Mouse (Mus musculus) urinary bladder, postnatal 36 days (tissue): ENCODE results near the gene Psma6.

Source experiments
- DNase-seq, 2 experiments: peaks; one replicate each; pipeline ENCODE4 v3.0.0; 2022; ENCODE audit warnings: low spot score in 2 of 2, mixed read lengths in 1 of 2

Gene Psma6

GRCm38 (mm10) chr12:55463992-55464845, 80.2 kb downstream of the Psma6 start:
- DNase-seq, result peak; percentile 70 to 81

GRCm38 (mm10) chr12:55464846-55465361, 80.9 kb downstream of the Psma6 start:
- peak; percentile 40 to 41 for DNase-seq

GRCm38 (mm10) chr12:55465401-55465983, 81.5 kb downstream of the Psma6 start:
- DNase-seq, result peak in 1 of 2 experiments; percentile 49

GRCm38 (mm10) chr12:55466088-55466701, 82.2 kb downstream of the Psma6 start:
- peak in 1 of 2 experiments; percentile 63 for DNase-seq

GRCm38 (mm10) chr12:55466816-55467215, 82.8 kb downstream of the Psma6 start:
- DNase-seq, result no peak

GRCm38 (mm10) chr12:55467331-55468180, 83.5 kb downstream of the Psma6 start:
- no peak for DNase-seq
